Mouse (Mus musculus): ENCODE data around the gene Zfp408. TPM values are rescaled to one million over a fixed set of nuclear protein-coding genes. Genes with fewer than 3 reads are reported as not detected.
A peak's percentile ranks its signal among the peaks of the same experiment; 100 is the strongest.
"Not testable (repeated sequence)": the region's sequence is repeated elsewhere in the genome, so short reads cannot be mapped to it uniquely, and the experiment has no call there.

Gene Zfp408
- polyA plus RNA-seq, 1 experiment from 2014 or later, result 6.3 TPM

DNA sequence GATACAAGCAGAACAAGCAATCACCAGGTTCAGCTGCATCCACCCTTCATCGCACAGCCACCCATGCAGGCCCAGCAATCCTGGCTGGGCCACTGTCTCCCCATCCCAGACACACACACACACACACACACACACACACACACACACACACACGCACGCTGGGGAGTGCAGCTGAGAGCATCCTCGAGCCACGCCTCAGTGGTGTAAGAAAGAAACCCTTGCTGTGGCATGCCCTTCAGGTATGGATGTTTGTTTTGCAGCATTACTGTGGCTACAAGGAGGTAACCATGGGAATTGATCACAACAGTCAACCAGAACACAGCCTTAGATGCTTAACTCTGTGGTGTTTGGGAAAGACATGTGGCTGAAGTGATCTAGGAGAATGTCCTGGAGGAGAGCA, 17.3 kb downstream of the Zfp408 start:
- Histone ChIP-seq H3K4me2 (no peak overlapping the region), H3K9ac (ENCODE audit: low read length) (no peak overlapping the region), H3K27me3 (ENCODE audit: control insufficient read depth, insufficient read depth, low read length) (no peaks in the 10 kb centered on the region), H3K36me3 (ENCODE audit: control insufficient read depth, insufficient read depth, low read length) (no peaks in the 10 kb centered on the region), H3K4me1 (ENCODE audit: control insufficient read depth, insufficient read depth, low read length) (no peaks in the 10 kb centered on the region), H3K4me3 (ENCODE audit: low read depth, low read length) (no peak overlapping the region), H3K9me3 (ENCODE audit: control insufficient read depth, low read length) (no peaks in the 10 kb centered on the region), H3K27ac (ENCODE audit: low read depth, low read length) (no peak overlapping the region)
- DNase-seq (ENCODE audit: low spot score, missing footprints), result peak; percentile 44
- WGBS, result 85% methylated on average over 5 of the region's 5 CpGs
- ATAC-seq (ENCODE audit: low FRiP score), result no peak

DNA sequence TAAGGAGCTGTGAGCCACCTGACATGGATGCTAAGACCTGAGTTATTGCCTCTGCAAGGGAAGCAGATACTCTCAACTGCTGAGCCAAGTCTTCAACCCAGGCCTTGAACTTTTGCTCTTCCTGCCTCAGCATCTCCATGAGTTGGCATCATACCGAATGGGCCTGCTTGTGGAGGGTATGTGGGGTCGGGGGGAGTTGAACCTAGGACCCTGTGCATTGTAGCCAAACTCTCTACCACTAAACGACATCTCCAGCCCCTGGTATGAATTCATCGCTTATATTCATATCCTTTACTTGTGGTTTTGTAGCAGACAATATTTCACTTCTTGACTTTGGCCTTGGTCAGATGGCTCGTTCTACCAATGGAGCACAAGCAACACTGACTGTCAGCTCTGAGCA, 17.8 kb downstream of the Zfp408 start:
- no peak overlapping the region for H3K4me3 ChIP-seq (ENCODE audit: low read depth, low read length)
- 83% methylated on average over 5 of the region's 5 CpGs for WGBS
- H3K27me3 ChIP-seq (ENCODE audit: control insufficient read depth, insufficient read depth, low read length), result no peaks in the 10 kb centered on the region
- ATAC-seq (ENCODE audit: low FRiP score) (no peak), DNase-seq (ENCODE audit: low spot score, missing footprints) (no peak)
- H3K9me3 ChIP-seq (ENCODE audit: control insufficient read depth, low read length), result no peaks in the 10 kb centered on the region
- no peak overlapping the region for H3K4me2 ChIP-seq
- H3K27ac ChIP-seq (ENCODE audit: low read depth, low read length), result no peak overlapping the region
- H3K36me3 ChIP-seq (ENCODE audit: control insufficient read depth, insufficient read depth, low read length), result no peaks in the 10 kb centered on the region
- no peaks in the 10 kb centered on the region for H3K4me1 ChIP-seq (ENCODE audit: control insufficient read depth, insufficient read depth, low read length)
- H3K9ac ChIP-seq (ENCODE audit: low read length), result no peak overlapping the region

DNA sequence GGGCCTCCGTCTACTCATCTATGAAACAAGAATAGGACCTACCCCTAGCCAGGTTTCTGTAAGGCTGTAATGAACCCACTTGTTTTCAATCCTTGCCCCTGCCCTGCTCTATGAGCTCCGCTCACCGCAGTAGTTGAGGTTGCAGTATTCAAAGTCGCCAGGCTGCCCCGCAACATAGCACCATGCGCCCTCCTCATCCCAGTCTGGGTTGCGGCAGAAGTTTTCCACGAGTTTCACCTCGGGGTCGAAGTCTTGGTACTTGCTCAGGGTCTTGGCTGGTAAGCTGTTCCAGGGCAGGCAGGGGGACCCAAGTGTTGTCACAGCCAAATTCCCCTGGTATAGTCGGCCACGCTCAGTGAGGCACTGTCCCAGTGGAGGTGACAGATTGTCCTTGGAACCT, 19.2 kb downstream of the Zfp408 start:
- Histone ChIP-seq H3K27me3 (ENCODE audit: control insufficient read depth, insufficient read depth, low read length) (no peaks in the 10 kb centered on the region), H3K4me1 (ENCODE audit: control insufficient read depth, insufficient read depth, low read length) (no peaks in the 10 kb centered on the region), H3K36me3 (ENCODE audit: control insufficient read depth, insufficient read depth, low read length) (no peaks in the 10 kb centered on the region), H3K9ac (ENCODE audit: low read length) (no peak overlapping the region), H3K9me3 (ENCODE audit: control insufficient read depth, low read length) (no peaks in the 10 kb centered on the region), H3K27ac (ENCODE audit: low read depth, low read length) (no peak overlapping the region), H3K4me3 (ENCODE audit: low read depth, low read length) (no peak overlapping the region), H3K4me2 (no peak overlapping the region)
- DNase-seq (ENCODE audit: low spot score, missing footprints) (no peak), ATAC-seq (ENCODE audit: low FRiP score) (no peak)
- WGBS, result 93% methylated on average over 12 of the region's 12 CpGs

DNA sequence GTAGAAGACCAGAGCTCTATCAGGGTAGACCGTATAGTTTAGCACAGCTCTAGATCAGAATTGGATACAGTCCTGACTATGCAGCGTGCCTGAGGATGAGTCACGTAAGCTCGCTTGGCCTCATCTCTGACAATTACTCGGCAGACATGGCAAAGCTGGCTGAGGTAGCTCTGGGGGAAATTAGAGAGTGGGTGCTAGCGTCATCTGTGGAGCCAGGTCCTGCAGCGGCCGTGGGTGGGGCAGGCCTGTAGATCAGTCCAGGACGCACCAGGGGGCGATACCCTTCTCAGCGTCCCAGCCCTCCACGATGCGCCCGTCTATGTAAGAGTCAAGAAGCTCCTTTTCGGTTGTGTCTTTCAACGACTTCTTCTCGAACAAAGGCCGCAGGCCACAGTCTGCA, 19.9 kb downstream of the Zfp408 start:
- H3K9me3 ChIP-seq (ENCODE audit: control insufficient read depth, low read length), result no peaks in the 10 kb centered on the region
- H3K36me3 ChIP-seq (ENCODE audit: control insufficient read depth, insufficient read depth, low read length), result no peaks in the 10 kb centered on the region
- no peak overlapping the region for H3K4me2 ChIP-seq
- no peak overlapping the region for H3K9ac ChIP-seq (ENCODE audit: low read length)
- 87% methylated on average over 18 of the region's 18 CpGs for WGBS
- no peak overlapping the region for H3K4me3 ChIP-seq (ENCODE audit: low read depth, low read length)
- H3K27ac ChIP-seq (ENCODE audit: low read depth, low read length), result no peak overlapping the region
- no peaks in the 10 kb centered on the region for H3K4me1 ChIP-seq (ENCODE audit: control insufficient read depth, insufficient read depth, low read length)
- H3K27me3 ChIP-seq (ENCODE audit: control insufficient read depth, insufficient read depth, low read length), result no peaks in the 10 kb centered on the region
- ATAC-seq (ENCODE audit: low FRiP score) (no peak), DNase-seq (ENCODE audit: low spot score, missing footprints) (no peak)

DNA sequence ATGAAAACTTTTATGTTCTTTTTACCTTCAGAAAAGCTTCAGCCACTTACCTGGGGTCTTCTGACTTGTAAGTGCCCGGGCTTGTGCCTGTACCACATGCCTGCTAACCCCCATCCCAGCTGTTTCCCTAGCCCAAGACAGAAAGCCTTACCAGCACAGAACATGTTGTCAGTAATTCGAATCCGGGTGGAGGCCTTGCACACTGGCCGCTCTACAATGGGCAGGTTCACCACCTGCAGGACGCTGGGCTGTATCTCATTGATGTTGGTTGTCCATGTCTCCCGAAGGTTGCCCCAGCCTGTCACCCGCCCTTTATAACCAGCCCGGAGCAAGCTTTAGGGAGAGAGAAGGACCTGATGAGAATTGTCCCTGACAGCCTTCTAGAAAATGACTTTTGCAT, 21.4 kb downstream of the Zfp408 start:
- no peaks in the 10 kb centered on the region for H3K4me1 ChIP-seq (ENCODE audit: control insufficient read depth, insufficient read depth, low read length)
- no peak for DNase-seq (ENCODE audit: low spot score, missing footprints)
- no peak overlapping the region for H3K4me2 ChIP-seq
- no peaks in the 10 kb centered on the region for H3K27me3 ChIP-seq (ENCODE audit: control insufficient read depth, insufficient read depth, low read length)
- ATAC-seq (ENCODE audit: low FRiP score), result no peak
- WGBS, result 94% methylated on average over 8 of the region's 8 CpGs
- no peak overlapping the region for H3K27ac ChIP-seq (ENCODE audit: low read depth, low read length)
- H3K9me3 ChIP-seq (ENCODE audit: control insufficient read depth, low read length), result no peaks in the 10 kb centered on the region
- H3K36me3 ChIP-seq (ENCODE audit: control insufficient read depth, insufficient read depth, low read length), result no peaks in the 10 kb centered on the region
- H3K4me3 ChIP-seq (ENCODE audit: low read depth, low read length), result no peak overlapping the region
- no peak overlapping the region for H3K9ac ChIP-seq (ENCODE audit: low read length)

DNA sequence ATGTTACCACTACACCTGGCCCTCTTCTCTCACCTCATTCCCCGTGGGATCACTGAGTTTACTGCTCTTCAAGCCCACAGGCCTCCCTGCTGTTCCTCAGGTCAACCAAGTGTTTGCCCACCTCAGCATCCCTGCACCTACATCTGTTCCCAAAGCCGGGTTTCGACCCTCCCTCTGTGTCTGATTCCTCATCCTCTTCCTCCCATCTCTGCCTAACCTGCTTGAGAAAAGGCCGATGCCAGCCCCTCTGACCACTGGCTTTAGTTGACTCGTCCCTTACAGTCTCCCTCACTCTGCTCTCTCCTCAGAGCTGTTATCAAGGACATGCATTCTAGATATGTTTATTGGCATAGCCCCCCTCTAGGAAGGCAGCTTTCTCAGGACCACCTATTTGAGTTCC, 22.1 kb downstream of the Zfp408 start:
- Histone ChIP-seq H3K27ac (ENCODE audit: low read depth, low read length) (no peak overlapping the region), H3K4me1 (ENCODE audit: control insufficient read depth, insufficient read depth, low read length) (no peaks in the 10 kb centered on the region), H3K4me2 (no peak overlapping the region), H3K9ac (ENCODE audit: low read length) (no peak overlapping the region), H3K4me3 (ENCODE audit: low read depth, low read length) (no peak overlapping the region), H3K9me3 (ENCODE audit: control insufficient read depth, low read length) (no peaks in the 10 kb centered on the region), H3K36me3 (ENCODE audit: control insufficient read depth, insufficient read depth, low read length) (no peaks in the 10 kb centered on the region), H3K27me3 (ENCODE audit: control insufficient read depth, insufficient read depth, low read length) (no peaks in the 10 kb centered on the region)
- WGBS, result 76% methylated on average over 5 of the region's 5 CpGs
- ATAC-seq (ENCODE audit: low FRiP score), result no peak
- no peak for DNase-seq (ENCODE audit: low spot score, missing footprints)

DNA sequence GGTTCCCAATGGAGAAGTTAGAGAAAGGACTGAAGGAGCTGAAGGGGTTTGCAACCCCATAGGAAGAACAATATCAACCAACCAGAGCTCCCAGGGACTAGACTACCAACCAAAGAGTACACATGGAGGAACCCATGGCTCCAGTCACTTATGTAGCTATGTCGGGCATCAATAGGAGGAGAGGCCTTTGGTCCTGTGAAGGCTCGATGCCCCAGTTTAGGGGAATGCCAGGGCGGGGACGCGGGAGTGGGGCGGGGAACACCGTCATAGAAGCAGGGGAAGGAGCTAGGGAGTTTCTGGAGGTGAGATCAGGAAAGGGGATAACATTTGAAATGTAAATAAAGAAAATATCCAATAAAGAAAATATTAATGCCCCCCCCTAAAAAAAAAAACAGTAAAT, 26.2 kb downstream of the Zfp408 start:
- not testable (repeated sequence) for DNase-seq (ENCODE audit: low spot score, missing footprints); H3K4me2 ChIP-seq; H3K4me1 ChIP-seq (ENCODE audit: control insufficient read depth, insufficient read depth, low read length); H3K27me3 ChIP-seq (ENCODE audit: control insufficient read depth, insufficient read depth, low read length); H3K9ac ChIP-seq (ENCODE audit: low read length); ATAC-seq (ENCODE audit: low FRiP score); H3K9me3 ChIP-seq (ENCODE audit: control insufficient read depth, low read length); H3K27ac ChIP-seq (ENCODE audit: low read depth, low read length); H3K4me3 ChIP-seq (ENCODE audit: low read depth, low read length)
- 93% methylated on average over 7 of the region's 7 CpGs for WGBS
- peaks cover 18% of the 10 kb centered on the region; the same call in 1 of the 2 replicates for H3K36me3 ChIP-seq (ENCODE audit: control insufficient read depth, insufficient read depth, low read length)

DNA sequence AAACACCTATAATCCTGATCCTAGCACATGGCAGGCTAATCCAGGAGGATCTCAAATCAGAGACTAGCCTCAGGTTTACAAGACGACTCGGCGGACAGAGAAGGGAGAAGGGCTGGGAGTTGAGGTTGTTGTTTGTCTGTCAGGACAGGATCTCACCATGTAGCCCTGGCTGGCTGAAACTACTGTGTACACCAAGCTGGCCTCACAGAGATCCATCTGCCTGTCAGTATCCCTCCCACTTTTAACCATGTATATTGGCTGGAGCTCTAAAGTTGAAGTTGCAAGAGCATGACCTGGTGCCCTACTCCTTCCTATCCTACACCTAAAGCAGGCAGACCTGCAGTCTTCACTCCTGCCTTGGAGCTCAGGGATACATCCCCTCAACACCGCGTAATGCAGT, 27.2 kb downstream of the Zfp408 start:
- ATAC-seq (ENCODE audit: low FRiP score) (no peak), DNase-seq (ENCODE audit: low spot score, missing footprints) (no peak)
- H3K9me3 ChIP-seq (ENCODE audit: control insufficient read depth, low read length), result no peaks in the 10 kb centered on the region
- H3K27ac ChIP-seq (ENCODE audit: low read depth, low read length), result no peak overlapping the region
- no peaks in the 10 kb centered on the region for H3K4me1 ChIP-seq (ENCODE audit: control insufficient read depth, insufficient read depth, low read length)
- H3K9ac ChIP-seq (ENCODE audit: low read length), result no peak overlapping the region
- H3K27me3 ChIP-seq (ENCODE audit: control insufficient read depth, insufficient read depth, low read length), result no peaks in the 10 kb centered on the region
- H3K4me3 ChIP-seq (ENCODE audit: low read depth, low read length), result no peak overlapping the region
- H3K4me2 ChIP-seq, result no peak overlapping the region
- WGBS, result 97% methylated on average over 5 of the region's 5 CpGs
- peaks cover 18% of the 10 kb centered on the region; the same call in 1 of the 2 replicates for H3K36me3 ChIP-seq (ENCODE audit: control insufficient read depth, insufficient read depth, low read length)

DNA sequence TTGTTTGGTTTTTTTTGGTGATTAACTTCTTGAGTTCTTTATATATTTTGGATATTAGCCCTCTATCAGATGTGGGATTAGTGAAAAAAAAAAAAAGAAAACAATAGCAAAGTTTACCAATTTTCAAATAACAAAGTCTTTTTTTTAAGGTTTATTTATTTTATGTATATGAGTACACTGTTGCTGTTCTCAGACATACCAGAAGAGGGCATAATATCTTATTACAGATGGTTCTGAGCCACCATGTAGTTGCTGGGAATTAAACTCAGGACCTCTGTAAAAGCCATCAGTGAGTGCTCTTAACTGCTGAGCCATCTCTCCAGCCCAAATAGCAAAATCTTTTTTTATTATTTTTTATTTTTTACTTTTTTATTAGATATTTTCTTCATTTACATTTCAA, 40.2 kb downstream of the Zfp408 start:
- H3K27me3 ChIP-seq (ENCODE audit: control insufficient read depth, insufficient read depth, low read length); DNase-seq (ENCODE audit: low spot score, missing footprints); H3K4me1 ChIP-seq (ENCODE audit: control insufficient read depth, insufficient read depth, low read length); H3K4me3 ChIP-seq (ENCODE audit: low read depth, low read length); H3K9ac ChIP-seq (ENCODE audit: low read length); H3K9me3 ChIP-seq (ENCODE audit: control insufficient read depth, low read length); H3K4me2 ChIP-seq; H3K27ac ChIP-seq (ENCODE audit: low read depth, low read length); ATAC-seq (ENCODE audit: low FRiP score): not testable (repeated sequence)
- peaks cover 20% of the 10 kb centered on the region for H3K36me3 ChIP-seq (ENCODE audit: control insufficient read depth, insufficient read depth, low read length)

DNA sequence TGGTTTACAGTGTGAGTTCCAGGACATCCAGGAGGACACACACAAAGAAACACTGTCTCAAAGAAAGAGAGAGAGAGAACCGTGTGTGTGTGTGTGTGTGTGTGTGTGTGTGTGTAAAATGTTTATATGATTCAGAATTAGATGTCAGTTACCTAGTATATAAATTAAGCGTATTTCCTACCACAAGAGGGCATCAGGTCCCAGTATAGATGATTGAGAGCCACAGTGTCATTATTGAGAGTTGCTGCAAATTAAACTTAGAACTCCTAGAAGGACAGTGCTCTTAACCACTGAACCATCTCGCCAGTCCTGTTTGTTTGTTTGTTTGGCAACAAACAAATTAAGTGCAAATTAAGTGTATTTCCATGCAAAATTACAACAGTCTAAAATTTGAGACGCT, 47.2 kb downstream of the Zfp408 start:
- Histone ChIP-seq H3K27ac (ENCODE audit: low read depth, low read length) (no peak overlapping the region), H3K9ac (ENCODE audit: low read length) (no peak overlapping the region), H3K36me3 (ENCODE audit: control insufficient read depth, insufficient read depth, low read length) (peaks cover 45% of the 10 kb centered on the region), H3K4me2 (no peak overlapping the region), H3K9me3 (ENCODE audit: control insufficient read depth, low read length) (no peaks in the 10 kb centered on the region), H3K27me3 (ENCODE audit: control insufficient read depth, insufficient read depth, low read length) (no peaks in the 10 kb centered on the region), H3K4me3 (ENCODE audit: low read depth, low read length) (no peak overlapping the region), H3K4me1 (ENCODE audit: control insufficient read depth, insufficient read depth, low read length) (no peaks in the 10 kb centered on the region)
- no peak for DNase-seq (ENCODE audit: low spot score, missing footprints)
- ATAC-seq (ENCODE audit: low FRiP score), result no peak
- WGBS, result 94% methylated on average over 4 of the region's 4 CpGs
